Mouse (Mus musculus) small intestine, adult 10 weeks (tissue): ENCODE results near the gene Ripply1. TPM values are rescaled to one million over a fixed set of nuclear protein-coding genes. Genes with fewer than 3 reads are reported as not detected.

ENCODE experiments used
- polyA plus RNA-seq: library from polyadenylated mRNA; stranded (reverse); fragments of 350-450 nt; fragmentation: Illumina TruSeq; extraction: RNeasy Lipid Tissue Mini Kit (QIAGEN cat#74804); gene quantifications from one replicate; pipeline ENCODE4 v1.2.3, GENCODE M21; 2014; ENCODE audit warnings: low replicate concordance

The Ripply1 gene
- not detected for polyA plus RNA-seq

DNA sequence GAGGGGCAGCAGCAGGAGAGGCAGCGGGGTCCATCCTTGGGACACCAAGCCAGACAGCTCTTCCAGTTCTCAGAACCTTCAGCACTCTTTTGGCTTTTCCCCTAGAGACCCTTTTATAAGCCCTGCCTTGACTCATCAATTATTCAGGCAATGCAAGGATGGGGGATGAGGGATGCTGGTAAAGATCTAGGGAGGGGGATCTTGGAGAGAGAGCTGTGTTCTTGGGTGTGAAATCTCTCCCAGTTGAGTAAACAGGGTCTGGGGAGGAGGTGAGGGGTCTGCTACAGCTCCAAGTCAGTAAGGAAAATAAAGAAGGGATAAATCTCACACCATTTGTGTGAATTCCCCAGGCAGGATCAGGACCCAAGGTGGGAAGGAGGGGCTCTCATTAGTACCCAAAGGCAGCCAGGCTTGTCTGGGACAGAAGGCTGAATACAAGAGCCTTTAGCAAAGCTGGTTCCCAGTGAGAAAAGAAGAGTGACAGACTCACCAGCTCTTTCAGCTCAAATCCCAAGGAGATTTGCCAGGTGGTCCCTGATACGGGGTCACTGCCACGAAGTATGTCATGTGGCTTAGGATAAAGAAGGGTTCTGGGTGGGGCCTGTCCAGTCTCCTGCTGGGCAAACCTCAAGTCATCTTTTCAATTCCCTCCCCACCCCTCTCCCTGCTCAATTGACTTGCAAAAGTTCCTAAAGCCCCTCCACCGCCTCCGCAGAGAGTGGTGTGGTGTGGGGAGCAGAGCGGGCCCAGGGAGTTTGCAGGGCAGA, at the start of gene Ripply1:
TSS of gene Ripply1 (minus strand) at position 76 of the 767 bp plus-strand sequence.

GRCm38 (mm10) chrX:139800406-139800878, 18.3 kb upstream of the Ripply1 start, which contains the start of gene Cldn2:
Cldn2 (plus strand) TSS chrX:139800828.

Other genes with a start within 250 kb of the Ripply1 start
- 1,217 TPM for gene Rnf128, start 219.0 kb downstream of the Ripply1 start, polyA plus RNA-seq
- gene Tbc1d8b, start 97.4 kb downstream of the Ripply1 start, polyA plus RNA-seq = 92.3 TPM
- gene Gm15013, start 67.9 kb downstream of the Ripply1 start, polyA plus RNA-seq = not detected
- gene Cldn2, start 18.5 kb upstream of the Ripply1 start, polyA plus RNA-seq = 40.6 TPM
- gene Morc4, start 89.3 kb upstream of the Ripply1 start, polyA plus RNA-seq = 10.4 TPM
- 19.0 TPM for gene Rbm41, start 216.2 kb upstream of the Ripply1 start, polyA plus RNA-seq